Mouse (Mus musculus) urinary bladder, adult 18-20 months (tissue): ENCODE data around the gene Dscam.

Experiments used
- DNase-seq, 2 experiments: peaks; one replicate each; pipeline ENCODE4 v3.0.0; 2022; ENCODE audit warnings: low spot score in 2 of 2, mixed read lengths in 2 of 2

Gene Dscam

GRCm38 (mm10) chr16:97018304-97018703 lies 152.2 kb downstream of the Dscam start:
- no peak for DNase-seq

- DNase-seq, result no peak
These were observed 153.3 kb downstream of the Dscam start for GRCm38 (mm10) chr16:97017171-97017738.

- DNase-seq, result no peak
These were observed 154.2 kb downstream of the Dscam start for GRCm38 (mm10) chr16:97016244-97016850.

- no peak for DNase-seq
These were observed 156.2 kb downstream of the Dscam start for GRCm38 (mm10) chr16:97014343-97014742.

GRCm38 (mm10) chr16:97009116-97010055 lies 161.2 kb downstream of the Dscam start:
- no peak for DNase-seq

- no peak for DNase-seq
These were observed 162.5 kb downstream of the Dscam start for GRCm38 (mm10) chr16:97007892-97008527.

- DNase-seq, result no peak
These were observed 163.7 kb downstream of the Dscam start for GRCm38 (mm10) chr16:97006854-97007182.

GRCm38 (mm10) chr16:97006041-97006853 lies 164.3 kb downstream of the Dscam start:
- DNase-seq, result no peak

- DNase-seq, result no peak
These were observed 166.6 kb downstream of the Dscam start for GRCm38 (mm10) chr16:97003965-97004364.

- DNase-seq, result no peak
These were observed 167.7 kb downstream of the Dscam start for GRCm38 (mm10) chr16:97002837-97003236.

GRCm38 (mm10) chr16:97002189-97002588 lies 168.4 kb downstream of the Dscam start:
- DNase-seq, result no peak

GRCm38 (mm10) chr16:96996854-96997253 lies 173.7 kb downstream of the Dscam start:
- DNase-seq, result no peak

- no peak for DNase-seq
These were observed 174.7 kb downstream of the Dscam start for GRCm38 (mm10) chr16:96995858-96996257.

GRCm38 (mm10) chr16:96987396-96987795 lies 183.2 kb downstream of the Dscam start:
- no peak for DNase-seq

GRCm38 (mm10) chr16:96973300-96973699 lies 197.3 kb downstream of the Dscam start:
- no peak for DNase-seq

- DNase-seq, result no peak
These were observed 198.8 kb downstream of the Dscam start for GRCm38 (mm10) chr16:96971768-96972167.

- no peak for DNase-seq
These were observed 200.1 kb downstream of the Dscam start for GRCm38 (mm10) chr16:96970412-96970811.

- no peak for DNase-seq
These were observed 200.9 kb downstream of the Dscam start for GRCm38 (mm10) chr16:96969643-96970042.

- DNase-seq, result no peak
These were observed 201.6 kb downstream of the Dscam start for GRCm38 (mm10) chr16:96968885-96969480.

GRCm38 (mm10) chr16:96959695-96960094 lies 210.9 kb downstream of the Dscam start:
- DNase-seq, result no peak
